Mouse (Mus musculus) liver, embryonic 13.5 days (tissue): Measurements from ENCODE around the gene Vamp8. TPM values are rescaled to one million over a fixed set of nuclear protein-coding genes. Genes with fewer than 3 reads are reported as not detected.

ENCODE experiments used
- ATAC-seq: fragments of 200-750 bp; cut with Nextera tagmentation; 2 replicates; pipeline ENCODE4 v1.8.0; 2017; ENCODE audit warnings: low read depth, mild to moderate bottlenecking, moderate number of reproducible peaks, moderate library complexity
- DNase-seq: peaks from one replicate; pipeline ENCODE4 v3.0.0; 2022
- H3K27ac ChIP-seq: fragments of 300-500 bp; sonication (generic); 2 replicates; pipeline ENCODE4 v1.5.1; 2015; ENCODE audit warnings: moderate library complexity, mild to moderate bottlenecking, inconsistent platforms
- H3K27me3 ChIP-seq: fragments of 300-500 bp; sonication (generic); 2 replicates; pipeline ENCODE4 v1.6.1; 2015; ENCODE audit warnings: mild to moderate bottlenecking, inconsistent platforms
- H3K36me3 ChIP-seq: fragments of 300-500 bp; sonication (generic); 2 replicates; pipeline ENCODE4 v1.6.1; 2015; ENCODE audit warnings: mild to moderate bottlenecking, inconsistent platforms
- H3K4me1 ChIP-seq: fragments of 300-500 bp; sonication (generic); replicated peaks from 2 replicates; pipeline ENCODE4 v1.6.1; 2015; ENCODE audit warnings: inconsistent platforms
- H3K4me2 ChIP-seq: fragments of 300-500 bp; sonication (generic); 2 replicates; pipeline ENCODE4 v1.6.1; 2015; ENCODE audit warnings: inconsistent platforms, mild to moderate bottlenecking, moderate library complexity
- H3K4me3 ChIP-seq: fragments of 300-500 bp; sonication (generic); replicated peaks from 2 replicates; pipeline ENCODE4 v1.5.1; 2015; ENCODE audit warnings: mild to moderate bottlenecking, inconsistent platforms
- H3K9ac ChIP-seq: fragments of 300-500 bp; sonication (generic); 2 replicates; pipeline ENCODE4 v1.6.1; 2015; ENCODE audit warnings: mild to moderate bottlenecking, inconsistent platforms
- H3K9me3 ChIP-seq: fragments of 300-500 bp; sonication (generic); replicated peaks from 2 replicates; pipeline ENCODE4 v1.6.1; 2016; ENCODE audit warnings: inconsistent platforms
- WGBS: fragments of 180-500 bp; shearing (Covaris S2); methylation state at CpG from one replicate; pipeline ENCODE4 v1.1.7; 2015; ENCODE audit not compliant: insufficient replicate concordance; 5-methylcytosine and 5-hydroxymethylcytosine counted together
- polyA plus RNA-seq: library from polyadenylated mRNA; unstranded; fragments of >200 nt; fragmentation: Nextera tagmentation; extraction: Ambion mirVana; gene quantifications from 2 replicates; pipeline ENCODE4 v1.2.1, GENCODE M21; 2015

Gene Vamp8
- polyA plus RNA-seq, 1 experiment from 2014 or later: 260 TPM

DNA sequence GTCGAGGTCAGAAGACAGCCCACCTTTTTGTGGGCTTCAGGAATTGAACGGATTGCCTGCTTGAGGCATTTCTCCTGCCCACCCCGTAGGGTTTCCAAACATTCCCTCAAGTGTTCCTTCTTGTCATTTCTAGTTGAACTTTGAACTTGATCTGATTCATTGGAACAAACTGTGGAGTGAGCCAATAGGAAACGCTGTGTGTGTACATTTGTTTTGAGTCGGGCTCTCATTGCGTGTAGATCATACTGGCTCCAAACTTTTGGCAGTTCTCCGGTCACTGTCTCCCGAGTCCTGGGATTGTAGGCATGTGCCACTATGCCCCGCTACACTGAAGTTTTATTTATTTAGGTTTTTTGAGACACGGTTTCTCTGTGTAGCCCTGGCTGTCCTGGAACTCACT, 30.4 kb upstream of the Vamp8 start:
- Histone ChIP-seq H3K4me2 (no peak overlapping the region), H3K9me3 (no peaks in the 10 kb centered on the region; the same call in 1 of the 2 replicates), H3K9ac (no peak overlapping the region), H3K27ac (no peak overlapping the region), H3K4me1 (peaks cover 39% of the 10 kb centered on the region), H3K36me3 (peaks cover 76% of the 10 kb centered on the region), H3K4me3 (no peak overlapping the region), H3K27me3 (no peaks in the 10 kb centered on the region)
- no peak for ATAC-seq
- no peak for DNase-seq
- 82% methylated on average over 10 of the region's 10 CpGs for WGBS

DNA sequence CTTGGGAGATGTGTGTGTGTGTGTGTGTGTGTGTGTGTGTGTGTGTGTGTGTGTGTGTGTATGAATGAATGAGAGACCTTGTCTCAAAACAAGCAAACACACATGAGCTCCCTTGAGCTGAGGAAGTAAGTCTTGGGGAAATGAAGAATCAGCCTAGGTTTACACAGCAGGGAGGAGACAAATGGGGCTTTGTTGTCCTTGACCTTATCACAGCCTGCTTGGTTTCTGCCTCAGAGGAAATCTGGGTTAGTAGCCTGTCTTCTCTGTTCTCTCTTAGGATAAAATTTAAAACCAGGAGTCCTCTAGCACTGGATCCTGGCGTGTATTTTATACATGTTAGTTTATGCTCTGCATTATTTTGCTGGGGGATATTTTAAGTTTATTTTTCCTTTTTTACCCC, 29.3 kb upstream of the Vamp8 start:
- Histone ChIP-seq H3K27ac (no peak overlapping the region), H3K4me2 (no peak overlapping the region)

DNA sequence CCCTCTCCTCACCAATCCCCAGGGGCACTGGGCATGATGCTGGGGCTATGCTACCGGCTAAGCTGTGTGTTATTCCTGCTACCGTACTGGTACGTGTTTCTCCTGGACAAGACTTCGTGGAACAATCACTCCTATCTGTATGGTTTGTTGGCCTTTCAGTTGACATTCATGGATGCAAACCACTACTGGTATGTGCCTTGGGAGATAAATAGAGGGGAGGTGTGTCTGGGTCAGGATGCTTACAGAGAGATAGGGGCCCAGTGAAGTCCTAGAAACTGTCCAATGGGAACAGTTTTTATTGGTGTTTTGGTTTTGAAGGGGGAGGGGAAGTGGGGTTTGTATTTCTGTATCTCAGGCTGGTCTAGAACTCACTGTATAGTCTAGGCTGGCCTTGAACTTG, 27.8 kb upstream of the Vamp8 start:
- DNase-seq (peak; percentile 34), ATAC-seq (peak; percentile 66)
- WGBS: 26% methylated on average over 4 of the region's 4 CpGs
- no peak overlapping the region for H3K4me3 ChIP-seq
- H3K9ac ChIP-seq: peak overlapping the region; percentile 26; the same call in 1 of the 2 replicates
- peaks cover 50% of the 10 kb centered on the region for H3K36me3 ChIP-seq
- peak overlapping the region; percentile 81 for H3K27ac ChIP-seq
- peaks cover 56% of the 10 kb centered on the region for H3K4me1 ChIP-seq
- H3K4me2 ChIP-seq: peak overlapping the region; percentile 36
- no peaks in the 10 kb centered on the region for H3K27me3 ChIP-seq
- H3K9me3 ChIP-seq: no peaks in the 10 kb centered on the region

More for the DNA sequence above, 29.3 kb upstream of the Vamp8 start:
- WGBS: 70% methylated on average over 1 of the region's 1 CpGs
- Histone ChIP-seq H3K36me3 (peaks cover 65% of the 10 kb centered on the region), H3K27me3 (no peaks in the 10 kb centered on the region), H3K9me3 (no peaks in the 10 kb centered on the region), H3K4me1 (peaks cover 49% of the 10 kb centered on the region), H3K4me3 (no peak overlapping the region), H3K9ac (no peak overlapping the region)
- no peak for ATAC-seq
- no peak for DNase-seq

DNA sequence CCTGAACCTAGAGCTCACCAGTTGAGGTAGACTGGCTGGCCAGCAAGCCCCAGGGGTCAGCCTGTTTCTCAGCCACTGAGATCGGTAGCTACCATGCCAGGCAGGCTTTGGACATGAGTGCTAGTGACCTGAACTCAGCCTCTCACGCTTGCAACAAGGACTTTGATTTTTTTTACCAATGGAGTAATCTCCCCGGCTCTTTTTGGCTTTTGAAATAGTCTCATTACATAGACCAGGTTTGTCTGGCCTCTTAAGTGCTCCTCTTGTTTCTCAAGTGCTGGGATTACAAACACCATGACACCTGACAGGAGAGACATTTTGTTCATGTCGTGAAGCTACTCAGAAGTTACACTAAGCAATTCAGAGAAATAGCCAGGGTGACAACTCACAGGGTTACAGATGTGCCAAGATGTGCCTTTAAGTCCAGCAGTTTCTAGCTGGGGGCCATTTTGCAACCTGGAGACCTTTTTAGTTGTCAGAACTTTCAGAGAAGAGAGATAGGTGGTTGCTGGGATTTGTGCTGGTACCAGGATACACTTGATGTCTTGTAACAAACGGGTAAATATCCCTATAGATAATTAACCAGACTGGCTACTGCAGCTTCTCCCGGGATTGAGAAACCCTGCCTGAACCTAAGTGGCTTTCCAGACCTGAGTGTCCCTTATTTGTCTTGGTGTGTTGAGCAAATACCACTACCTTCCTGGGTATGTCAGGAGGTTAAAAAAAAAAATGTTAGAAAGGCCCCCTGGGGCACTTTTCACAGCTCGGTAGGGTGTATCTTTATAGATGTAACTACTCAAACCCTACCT, 25.7 kb upstream of the Vamp8 start:
- DNase-seq: no peak
- 70% methylated on average over 7 of the region's 7 CpGs for WGBS
- peak overlapping the region; percentile 58 for H3K27ac ChIP-seq
- peak overlapping the region; percentile 66; the same call in 1 of the 2 replicates for H3K4me3 ChIP-seq
- peak overlapping the region; percentile 74 for H3K4me2 ChIP-seq
- no peak overlapping the region for H3K9ac ChIP-seq
- H3K9me3 ChIP-seq: no peaks in the 10 kb centered on the region
- peaks cover 31% of the 10 kb centered on the region for H3K36me3 ChIP-seq
- no peaks in the 10 kb centered on the region for H3K27me3 ChIP-seq
- ATAC-seq: no peak
- peaks cover 56% of the 10 kb centered on the region for H3K4me1 ChIP-seq

DNA sequence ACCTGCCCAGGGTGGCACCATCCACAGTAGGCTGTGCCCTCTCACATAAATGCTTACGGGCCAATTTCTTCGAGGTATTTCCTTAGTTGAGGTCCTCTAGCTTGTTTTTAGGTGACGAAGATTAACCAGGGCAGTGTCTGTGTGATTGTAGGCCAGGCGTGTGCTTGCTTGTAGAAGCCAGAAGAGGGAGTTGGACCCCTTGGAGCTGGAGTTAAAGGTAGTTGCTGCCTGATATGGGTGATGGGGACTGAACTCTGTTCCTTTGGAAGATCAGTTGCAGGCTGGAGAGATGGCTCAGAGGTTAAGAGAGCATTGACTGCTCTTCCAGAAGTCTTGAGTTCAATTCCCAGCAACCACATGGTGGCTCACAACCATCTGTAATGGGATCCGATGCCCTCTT, 24.7 kb upstream of the Vamp8 start:
- Histone ChIP-seq H3K27ac (0 out of 2 replicates have a peak overlapping the region, but pooled peaks have one; percentile 21), H3K9ac (peak overlapping the region; percentile 78), H3K27me3 (no peaks in the 10 kb centered on the region), H3K4me3 (peak overlapping the region; percentile 66), H3K9me3 (no peaks in the 10 kb centered on the region), H3K36me3 (peaks cover 23% of the 10 kb centered on the region), H3K4me1 (peaks cover 49% of the 10 kb centered on the region), H3K4me2 (peak overlapping the region; percentile 74)
- 74% methylated on average over 5 of the region's 5 CpGs for WGBS
- ATAC-seq (no peak), DNase-seq (no peak)

DNA sequence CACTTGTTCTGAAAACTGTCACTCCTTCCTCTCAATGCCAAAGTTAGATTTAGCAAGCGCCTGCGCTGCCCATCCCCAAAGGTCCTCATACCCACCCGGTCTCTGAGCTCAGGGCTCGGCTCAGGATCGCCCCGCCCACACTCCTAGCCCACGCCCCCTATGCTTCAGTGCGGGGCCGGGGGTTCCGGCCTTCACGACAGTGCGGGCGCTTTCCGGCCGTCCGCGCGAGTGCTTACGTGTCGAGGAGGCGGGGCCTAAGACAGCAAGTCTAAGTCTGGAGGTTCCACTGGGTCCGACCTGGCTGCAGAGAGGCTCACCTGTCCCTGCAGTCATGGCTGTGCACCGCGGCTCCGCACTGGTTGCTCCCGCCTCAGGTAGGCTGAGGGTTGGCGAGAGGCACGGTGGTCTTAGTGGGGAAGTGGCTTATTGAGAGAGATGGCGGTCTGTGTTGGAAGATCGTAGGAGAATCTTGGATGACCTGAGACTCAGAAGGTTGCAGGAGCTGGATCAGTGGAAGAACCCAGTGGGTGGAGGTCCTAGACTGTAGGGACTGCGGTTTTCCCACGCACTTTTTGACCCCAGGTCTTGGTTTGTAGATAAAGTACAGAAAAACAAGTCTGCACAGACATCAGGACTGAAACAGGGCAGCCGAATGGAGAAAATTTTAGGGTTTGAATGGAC, 23.7 kb upstream of the Vamp8 start, which contains the start of gene Ggcx:
Gene Ggcx, plus strand, starts transcription at position 233 of the 681 bp plus-strand sequence.
- Histone ChIP-seq H3K27me3 (no peaks in the 10 kb centered on the region), H3K9ac (peak within 1 kb of the TSS; percentile 78), H3K36me3 (peaks cover 19% of the 10 kb centered on the region), H3K9me3 (no peaks in the 10 kb centered on the region), H3K4me1 (peaks cover 44% of the 10 kb centered on the region), H3K27ac (peak within 1 kb of the TSS; percentile 66), H3K4me2 (peak within 1 kb of the TSS; percentile 74), H3K4me3 (peak within 1 kb of the TSS; percentile 66)
- peak; percentile 85 for ATAC-seq
- under 1% methylated on average over 33 of the region's 33 CpGs for WGBS
- peak; percentile 91 for DNase-seq

DNA sequence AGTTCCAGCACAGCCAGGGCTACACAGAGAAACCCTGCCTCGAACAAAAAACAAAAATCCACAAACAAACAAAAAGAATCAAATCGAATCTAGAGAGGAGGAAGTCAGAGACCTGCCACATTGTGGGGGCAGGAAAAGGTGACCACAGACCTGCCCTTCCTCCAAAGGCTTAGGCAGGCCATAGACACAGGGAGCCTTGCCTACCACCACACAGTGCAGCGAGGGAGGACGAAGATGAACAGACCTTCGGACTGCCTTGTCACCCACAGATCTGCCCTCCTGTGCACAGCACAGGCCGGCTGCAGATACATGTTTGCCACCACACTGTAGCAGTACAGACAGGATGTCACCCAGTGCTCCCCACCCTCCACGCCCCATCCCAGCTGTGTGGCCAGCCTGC, 20.0 kb upstream of the Vamp8 start:
- no peak for DNase-seq

DNA sequence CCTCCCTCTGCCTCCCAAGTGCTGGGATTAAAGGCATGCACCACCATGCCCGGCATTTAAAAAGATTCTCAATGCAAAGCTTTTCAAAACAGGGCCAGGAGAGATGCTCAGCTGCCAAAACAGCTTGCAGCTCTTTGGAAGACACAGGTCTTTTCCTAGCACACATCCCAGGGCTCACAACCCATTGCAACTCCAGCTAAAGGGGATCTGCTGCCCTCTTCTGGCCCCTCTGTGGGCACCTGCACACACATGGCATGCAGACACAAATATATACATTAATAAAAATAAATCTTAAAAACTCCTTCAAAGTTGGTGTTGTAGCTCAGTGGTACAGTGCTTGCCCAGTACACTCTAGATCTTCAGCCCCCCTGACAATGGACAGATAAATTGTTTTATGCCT, 19.5 kb upstream of the Vamp8 start:
- ATAC-seq: no peak
- no peak overlapping the region for H3K4me2 ChIP-seq
- no peak overlapping the region for H3K9ac ChIP-seq
- no peaks in the 10 kb centered on the region for H3K27me3 ChIP-seq
- WGBS: 19% methylated on average over 1 of the region's 1 CpGs
- H3K36me3 ChIP-seq: no peaks in the 10 kb centered on the region
- no peak overlapping the region for H3K27ac ChIP-seq
- H3K9me3 ChIP-seq: no peaks in the 10 kb centered on the region
- H3K4me1 ChIP-seq: peaks cover 18% of the 10 kb centered on the region
- no peak overlapping the region for H3K4me3 ChIP-seq
- no peak for DNase-seq

More for the DNA sequence above, 20.0 kb upstream of the Vamp8 start:
- Histone ChIP-seq H3K27me3 (no peaks in the 10 kb centered on the region), H3K9ac (no peak overlapping the region), H3K36me3 (no peaks in the 10 kb centered on the region), H3K4me1 (peaks cover 23% of the 10 kb centered on the region), H3K4me3 (no peak overlapping the region), H3K4me2 (no peak overlapping the region), H3K9me3 (no peaks in the 10 kb centered on the region), H3K27ac (no peak overlapping the region)
- 31% methylated on average over 7 of the region's 7 CpGs for WGBS
- ATAC-seq: no peak

DNA sequence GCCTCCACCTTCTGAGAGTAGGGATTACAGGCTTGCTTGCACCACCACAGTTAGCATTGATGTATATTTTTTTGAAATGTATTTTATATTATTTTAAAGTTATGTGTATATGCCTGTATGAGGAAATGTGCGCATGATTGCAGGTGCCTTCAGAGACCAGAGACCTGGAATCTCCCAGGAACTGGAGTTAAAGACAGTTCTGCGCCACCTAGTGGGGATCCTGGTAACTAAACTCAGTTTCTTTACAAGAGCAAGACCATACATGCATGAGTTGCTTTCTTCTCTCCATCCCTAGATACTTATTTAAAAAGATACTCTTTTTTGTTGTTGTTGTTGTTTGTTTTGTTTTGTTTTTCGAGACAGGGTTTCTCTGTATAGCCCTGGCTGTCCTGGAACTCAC, 19.1 kb upstream of the Vamp8 start:
- WGBS: 14% methylated on average over 3 of the region's 3 CpGs
- peaks cover 17% of the 10 kb centered on the region for H3K4me1 ChIP-seq
- H3K4me2 ChIP-seq: no peak overlapping the region
- DNase-seq (peak; percentile 58), ATAC-seq (no peak)
- H3K9ac ChIP-seq: no peak overlapping the region
- no peaks in the 10 kb centered on the region for H3K36me3 ChIP-seq
- H3K4me3 ChIP-seq: no peak overlapping the region
- H3K27me3 ChIP-seq: no peaks in the 10 kb centered on the region
- no peaks in the 10 kb centered on the region for H3K9me3 ChIP-seq
- H3K27ac ChIP-seq: no peak overlapping the region

DNA sequence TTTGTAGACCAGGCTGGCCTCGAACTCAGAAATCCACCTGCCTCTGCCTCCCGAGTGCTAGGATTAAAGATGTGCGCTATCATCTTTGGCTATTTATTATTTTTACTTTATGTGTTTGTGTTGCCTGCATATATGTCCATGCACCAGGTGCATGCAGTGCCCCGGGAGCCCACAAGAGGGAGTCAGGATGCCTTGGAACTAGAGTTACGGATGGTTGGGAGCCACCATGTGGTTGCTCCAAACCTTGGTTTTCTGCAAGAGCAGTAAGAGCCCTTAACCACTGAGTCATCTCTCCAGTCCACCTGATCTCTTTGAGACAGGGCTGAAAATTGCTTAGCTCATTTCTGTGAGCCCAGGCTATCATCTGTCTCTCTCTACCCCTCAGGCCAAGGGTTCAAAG, 16.6 kb upstream of the Vamp8 start:
- no peaks in the 10 kb centered on the region for H3K9me3 ChIP-seq
- 1% methylated on average over 5 of the region's 5 CpGs for WGBS
- ATAC-seq (peak; percentile 81), DNase-seq (peak; percentile 86)
- no peaks in the 10 kb centered on the region for H3K27me3 ChIP-seq
- H3K36me3 ChIP-seq: no peaks in the 10 kb centered on the region
- no peak overlapping the region for H3K4me2 ChIP-seq
- 0 out of 2 replicates have a peak overlapping the region, but pooled peaks have one; percentile 29 for H3K27ac ChIP-seq
- H3K4me1 ChIP-seq: peaks cover 9% of the 10 kb centered on the region
- no peak overlapping the region; the same call in 1 of the 2 replicates for H3K9ac ChIP-seq
- H3K4me3 ChIP-seq: no peak overlapping the region

DNA sequence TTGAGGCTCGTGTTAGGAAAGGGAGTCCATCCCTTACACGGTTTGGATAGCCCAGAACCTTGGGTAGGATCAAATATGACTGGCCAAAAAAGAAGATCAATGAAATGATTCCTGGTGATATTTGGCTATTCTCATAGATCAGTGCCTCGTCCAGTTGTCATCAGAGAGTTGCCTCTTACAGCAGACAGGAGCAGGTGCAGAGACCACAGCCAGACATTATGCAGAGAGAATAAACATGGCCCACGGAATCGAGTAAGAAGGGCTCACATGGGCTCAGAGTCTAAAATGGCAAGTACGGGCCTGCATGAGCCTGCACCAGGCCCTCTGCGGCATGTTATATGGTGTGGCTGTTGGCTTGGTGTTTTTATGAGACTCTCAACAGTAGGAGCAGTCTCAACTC, 14.9 kb upstream of the Vamp8 start:
- Histone ChIP-seq H3K27me3 (no peaks in the 10 kb centered on the region), H3K9ac (no peak overlapping the region), H3K36me3 (no peaks in the 10 kb centered on the region), H3K27ac (no peak overlapping the region), H3K4me1 (peaks cover 9% of the 10 kb centered on the region), H3K4me2 (no peak overlapping the region), H3K9me3 (no peaks in the 10 kb centered on the region), H3K4me3 (no peak overlapping the region)
- DNase-seq (no peak), ATAC-seq (no peak)
- WGBS: 72% methylated on average over 7 of the region's 7 CpGs
